Mouse (Mus musculus) CD4-positive naive resting alpha-beta T cell, adult 76 days (primary cell): Measurements from ENCODE around the gene Trip4. TPM values are rescaled to one million over a fixed set of nuclear protein-coding genes. Genes with fewer than 3 reads are reported as not detected.

ENCODE experiments used
- total RNA-seq: library from RNA; stranded (reverse); gene quantifications from one replicate; pipeline ENCODE4 v1.2.4, GENCODE M21; 2023

Trip4 gene
- total RNA-seq, result 22.9 TPM

DNA sequence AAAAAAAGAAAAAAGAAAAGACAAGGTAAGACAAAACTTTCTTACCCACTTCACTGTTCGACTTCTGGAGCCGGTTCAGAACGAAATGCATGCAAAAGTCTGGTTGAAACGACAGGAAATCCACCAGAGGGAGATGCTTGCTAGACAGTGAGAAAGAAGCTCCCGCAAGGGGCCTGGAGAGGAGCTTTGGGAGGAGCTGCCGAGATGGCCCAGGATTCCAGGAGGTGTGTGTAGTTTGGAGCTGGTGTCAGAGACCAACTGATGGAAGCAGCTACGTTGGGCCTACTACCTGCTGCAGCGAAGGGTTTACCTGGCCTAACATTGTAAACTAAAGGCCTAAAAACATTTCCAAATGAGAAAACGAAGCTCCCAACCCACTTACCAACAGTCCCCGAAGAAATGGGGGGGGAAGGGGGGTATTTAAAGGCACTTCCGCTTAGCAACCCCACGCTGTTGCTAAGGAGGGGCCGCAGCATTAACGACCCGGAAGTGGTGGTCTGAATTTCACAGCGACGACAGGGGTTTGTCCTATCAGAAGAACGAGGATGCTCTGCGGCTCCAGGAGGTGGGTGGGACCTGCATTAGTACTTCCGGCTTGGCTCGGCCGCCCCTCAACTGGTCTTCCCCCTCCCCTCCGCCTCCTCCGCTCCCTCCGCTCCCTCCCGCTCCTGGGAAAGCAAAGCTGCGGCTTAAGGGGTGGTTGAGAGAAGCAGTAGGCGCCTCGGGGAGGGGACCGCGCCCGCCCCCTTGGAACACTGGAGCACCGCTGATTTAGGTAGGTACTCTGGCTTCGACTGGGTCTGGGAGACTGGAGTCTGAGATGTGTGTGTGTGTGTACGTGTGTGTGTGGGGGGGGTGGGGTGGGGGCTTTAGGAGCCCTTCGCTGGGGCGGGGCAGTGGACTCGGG is at the start of gene Trip4, which contains the start of gene Csnk1g1:
TSS of gene Trip4 (minus strand) at position 401 of the 907 bp plus-strand sequence.
TSS of gene Csnk1g1 (plus strand) at position 531 of the 907 bp plus-strand sequence.

DNA sequence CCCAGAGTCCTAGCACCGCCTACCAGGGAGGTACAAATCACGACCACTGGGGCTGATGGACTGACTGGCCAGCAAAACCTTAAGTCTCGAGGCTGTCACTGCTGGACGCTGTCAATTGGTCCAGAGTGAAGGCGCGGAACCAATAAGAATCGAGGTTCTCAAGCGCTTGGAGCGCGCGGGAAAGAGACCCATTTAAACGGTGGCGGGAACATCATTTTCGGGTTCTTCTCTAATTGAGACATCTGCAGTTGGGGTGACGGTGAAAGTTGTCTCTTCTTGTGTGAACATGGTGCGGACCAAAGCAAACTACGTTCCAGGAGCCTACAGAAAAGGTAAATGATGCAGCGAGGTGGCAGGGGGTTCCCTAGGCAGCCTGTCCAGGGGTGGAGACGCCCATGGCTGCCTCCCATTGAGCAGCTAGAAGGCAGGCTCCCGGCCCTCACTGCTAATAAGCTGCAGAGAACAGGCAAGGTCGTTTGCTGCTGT is 18.4 kb downstream of the Trip4 start, which contains the start of gene Pclaf:
TSS of gene Pclaf (plus strand) at position 95 of the 486 bp plus-strand sequence.

DNA sequence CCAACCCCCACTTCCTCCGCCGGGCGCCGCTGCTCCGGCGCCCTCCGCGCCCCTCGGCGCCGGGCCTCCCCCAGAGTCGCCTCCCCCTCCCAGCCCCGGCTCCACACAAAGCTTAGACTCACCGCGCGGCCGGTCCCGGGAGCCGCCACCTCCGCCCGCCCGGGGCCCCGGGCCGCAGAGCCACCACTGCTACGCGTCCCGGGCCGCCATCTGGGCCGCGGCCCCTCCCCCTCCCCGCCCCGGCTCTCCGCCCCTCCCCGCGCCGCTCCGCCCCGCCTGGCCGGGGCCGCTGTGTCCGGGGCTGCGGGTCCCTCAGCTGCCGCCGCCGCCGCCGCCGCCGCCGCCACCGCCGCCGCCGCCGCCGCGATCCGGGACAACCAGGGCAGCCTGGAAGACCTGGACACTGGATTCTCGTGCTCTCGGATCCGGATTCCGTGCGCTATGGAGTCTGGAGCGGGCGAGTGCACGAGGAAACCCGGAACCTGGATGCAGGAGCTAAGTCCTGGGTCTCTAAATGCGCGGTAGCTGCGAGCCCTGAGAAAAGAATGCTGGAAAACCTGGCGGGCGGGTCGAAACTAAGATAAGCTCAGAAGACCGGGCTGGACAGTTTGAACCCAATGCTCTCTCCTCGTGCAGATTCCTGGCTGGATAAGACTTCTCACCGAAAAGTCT is 81.1 kb downstream of the Trip4 start, which contains the start of gene Zfp609:
TSS of gene Zfp609 (minus strand) at position 221 of the 672 bp plus-strand sequence.

Other genes starting within 250 kb of the Trip4 start
- 23.4 TPM for gene Oaz2, start 240.8 kb downstream of the Trip4 start, total RNA-seq
- 22.3 TPM for gene Zfp609, start 81.2 kb downstream of the Trip4 start, total RNA-seq
- 2.1 TPM for gene Pclaf, start 18.6 kb downstream of the Trip4 start, total RNA-seq
- gene Csnk1g1, start 130 bp upstream of the Trip4 start, total RNA-seq, result 62.1 TPM
- gene Ppib, start 151.4 kb upstream of the Trip4 start, total RNA-seq, result 210 TPM
- 1.3 TPM for gene Snx22, start 160.9 kb upstream of the Trip4 start, total RNA-seq
- 73.7 TPM for gene Snx1, start 217.8 kb upstream of the Trip4 start, total RNA-seq
- gene Ciao2a, start 217.8 kb upstream of the Trip4 start, total RNA-seq, result 35.9 TPM
- 1.1 TPM for gene Dapk2, start 249.4 kb upstream of the Trip4 start, total RNA-seq